Mouse (Mus musculus) CD4-positive, CD25-positive, alpha-beta regulatory T cell, adult 2 months (primary cell): ENCODE results near the gene Pigh.

Experiments used
- DNase-seq: peaks from one replicate; pipeline ENCODE4 v3.0.0-alpha.2; 2012; ENCODE audit warnings: low read depth, low spot score

The Pigh gene

GRCm38 (mm10) chr12:79067526-79067925 lies 21.9 kb downstream of the Pigh start:
- no peak for DNase-seq

DNA sequence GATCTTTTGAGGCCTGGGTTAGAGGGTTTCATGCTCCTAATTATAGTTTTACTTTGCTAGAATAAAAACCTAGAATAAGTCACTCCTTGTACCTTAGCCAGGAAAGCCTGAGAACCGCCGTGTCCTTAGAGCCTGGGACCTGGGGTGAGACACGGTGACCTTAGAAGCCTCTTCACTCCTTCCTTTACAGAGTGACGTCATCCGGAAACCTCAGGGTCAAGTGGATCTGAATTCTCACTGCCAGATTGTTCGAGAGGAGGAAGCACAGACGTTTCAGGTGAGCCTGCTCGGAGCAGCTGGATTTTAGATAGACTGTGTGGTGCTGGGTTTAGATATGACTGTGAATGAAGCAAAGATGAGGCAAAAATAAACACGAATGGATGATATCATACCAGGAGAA lies 23.0 kb downstream of the Pigh start:
- DNase-seq, result no peak

DNA sequence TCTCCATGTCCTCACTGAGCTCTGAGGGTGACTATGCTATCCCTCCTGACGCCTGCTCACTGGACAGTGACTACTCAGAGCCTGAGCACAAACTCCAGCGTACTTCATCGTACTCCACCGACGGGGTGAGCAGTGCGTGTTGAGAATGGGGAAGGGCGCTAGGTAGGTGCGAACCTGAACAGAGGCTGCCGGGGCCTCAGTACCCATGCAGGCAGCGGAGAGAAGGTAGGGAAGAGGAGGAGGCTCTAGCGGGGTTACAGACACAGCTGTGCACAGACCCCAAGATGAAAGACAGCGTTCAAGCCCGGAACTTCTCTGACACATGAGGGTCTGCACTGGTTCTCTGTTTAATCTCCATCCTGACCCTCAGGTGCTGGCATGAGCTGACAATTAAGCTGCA lies 25.0 kb downstream of the Pigh start:
- DNase-seq, result no peak

DNA sequence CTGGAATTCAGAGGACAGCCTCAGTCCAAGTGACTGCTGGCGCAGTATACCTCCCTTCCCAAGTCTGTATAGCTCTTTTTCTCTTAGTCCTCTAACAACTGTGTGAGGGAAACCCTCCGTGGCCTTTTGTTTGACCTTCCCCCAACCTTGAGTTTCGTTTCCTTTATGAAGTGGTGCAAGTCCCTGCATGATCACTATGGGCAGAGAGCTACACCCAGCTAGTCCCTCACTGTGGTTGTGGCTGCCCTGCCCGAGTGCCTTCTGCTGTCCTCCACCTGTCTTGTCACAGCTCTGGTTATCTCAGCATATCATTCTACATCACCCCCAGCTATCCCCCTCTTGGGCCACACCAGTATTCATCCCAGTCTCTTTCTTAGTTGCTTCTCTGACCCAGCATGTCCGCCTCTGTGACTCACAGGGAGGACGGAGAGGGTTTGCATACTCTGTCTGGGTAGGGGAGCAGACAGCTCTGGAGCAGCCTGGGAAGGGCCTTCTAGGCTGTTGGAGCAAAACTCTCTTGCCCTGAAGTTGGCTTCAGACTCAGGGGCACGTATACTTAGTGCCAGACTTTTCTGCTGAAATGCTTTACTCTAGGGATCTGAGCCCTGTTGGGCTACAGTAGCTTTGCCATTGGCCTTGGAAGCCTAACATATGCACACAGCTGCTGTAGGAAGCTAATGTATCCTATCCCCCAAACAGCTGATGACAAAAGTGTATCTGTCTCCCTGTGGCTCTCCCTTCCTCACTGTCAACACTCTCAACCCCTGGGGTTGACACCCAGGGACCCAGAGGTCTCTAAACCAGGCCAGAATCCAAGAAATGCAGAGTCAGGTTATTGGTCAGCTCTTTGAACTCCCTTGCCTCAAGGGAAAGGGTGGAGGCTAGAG lies 28.4 kb downstream of the Pigh start:
- no peak for DNase-seq

DNA sequence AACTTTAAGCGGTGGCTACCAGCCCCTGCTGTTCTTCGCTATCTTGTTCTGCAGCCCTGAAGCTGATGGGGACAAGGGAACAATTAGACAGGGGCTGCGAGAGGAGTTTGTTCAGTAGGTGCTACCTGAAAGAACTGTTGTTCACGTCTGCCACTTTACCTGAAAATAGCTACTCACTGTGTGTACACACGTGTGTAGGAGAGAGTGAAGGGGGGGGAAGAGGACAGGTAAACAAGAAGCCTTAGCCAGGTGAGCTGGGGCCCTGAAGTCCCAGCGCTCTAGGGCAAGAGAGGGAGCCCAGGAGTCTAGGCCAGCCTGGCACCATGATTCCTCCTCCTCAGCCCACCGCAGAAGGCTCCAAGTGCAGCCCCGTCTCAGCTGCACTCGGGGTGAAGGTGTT lies 29.3 kb downstream of the Pigh start:
- no peak for DNase-seq

GRCm38 (mm10) chr12:79059573-79059972 lies 29.9 kb downstream of the Pigh start:
- DNase-seq, result no peak

DNA sequence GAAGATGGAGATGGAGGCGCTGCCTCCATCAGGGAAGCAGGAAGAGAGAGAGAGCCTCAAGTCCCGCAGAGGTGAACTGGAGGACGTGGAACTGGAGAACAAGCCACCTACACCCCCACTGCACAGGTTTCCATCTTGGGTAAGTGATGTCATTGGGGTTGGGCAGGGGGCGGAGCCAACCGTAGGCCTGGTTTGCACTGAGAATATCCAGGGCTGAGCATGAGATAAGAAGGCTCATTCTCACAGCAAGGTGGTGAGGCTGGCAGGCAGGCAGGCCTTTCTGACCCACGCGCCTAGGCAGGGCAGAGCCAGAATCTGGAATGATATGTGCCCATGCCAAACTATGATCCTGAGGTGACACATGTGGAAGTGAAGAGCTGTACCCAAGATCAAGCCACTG lies 34.2 kb downstream of the Pigh start:
- DNase-seq, result peak; percentile 3

DNA sequence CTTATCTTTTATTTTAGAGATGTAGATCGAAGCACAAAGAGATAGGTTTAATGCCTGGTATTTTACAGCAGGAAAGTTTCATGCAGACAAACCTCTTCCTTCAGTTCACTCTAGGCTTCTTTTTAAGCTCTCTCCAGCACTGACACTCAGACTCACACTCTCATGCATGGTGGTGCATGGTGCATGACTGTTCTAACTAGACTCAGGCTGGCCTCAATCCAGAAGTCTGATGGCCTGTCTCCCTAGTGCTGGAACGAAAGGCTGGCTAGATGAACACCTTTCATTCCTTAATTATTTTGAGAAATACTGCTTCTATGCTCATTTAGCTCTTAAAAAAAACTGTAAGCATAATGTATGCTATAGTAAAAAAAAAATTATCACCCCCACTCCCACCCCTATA lies 37.4 kb downstream of the Pigh start:
- DNase-seq, result no peak

GRCm38 (mm10) chr12:79050545-79051212 lies 38.8 kb downstream of the Pigh start:
- no peak for DNase-seq

GRCm38 (mm10) chr12:79049807-79050206 lies 39.6 kb downstream of the Pigh start:
- DNase-seq, result no peak

DNA sequence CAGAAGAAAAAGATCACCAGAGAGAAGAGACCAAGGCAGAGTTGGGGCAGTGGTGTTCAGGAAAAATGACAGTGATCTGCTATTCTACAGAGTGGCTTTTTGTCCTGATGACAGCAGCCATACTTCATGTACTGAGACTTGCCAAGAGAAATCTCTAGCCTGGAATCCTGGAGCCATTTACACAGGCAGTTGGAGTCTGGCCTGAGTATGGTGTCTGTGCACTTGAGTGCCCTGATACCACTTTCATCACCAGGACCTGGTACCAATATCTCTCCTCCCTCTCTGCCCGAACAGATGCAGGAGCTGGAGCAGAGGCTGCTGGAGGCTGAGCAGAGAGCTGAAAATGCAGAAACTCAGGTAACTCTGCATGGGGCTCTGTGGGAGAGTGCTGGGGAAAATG lies 40.6 kb downstream of the Pigh start:
- no peak for DNase-seq

- DNase-seq, result no peak
Observed at GRCm38 (mm10) chr12:79047203-79047602, 42.2 kb downstream of the Pigh start.

DNA sequence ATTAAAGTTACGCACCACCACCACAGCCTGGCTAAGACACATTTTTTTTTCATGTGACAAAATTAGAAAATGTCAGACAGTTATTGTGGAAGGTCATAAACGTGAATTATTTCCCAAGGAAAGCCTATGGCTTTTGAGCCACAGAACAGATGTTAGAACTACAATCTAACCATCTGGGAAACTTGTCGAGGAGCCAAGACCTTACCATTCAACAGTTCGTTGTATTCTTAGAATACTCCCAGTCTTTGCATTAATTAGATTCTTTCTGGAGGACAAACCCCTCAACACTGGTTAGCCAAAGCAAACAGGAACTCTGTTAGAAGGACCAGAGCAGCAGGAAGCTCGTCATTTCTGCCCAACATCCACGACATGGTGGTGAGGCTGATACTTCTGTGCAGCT lies 43.3 kb downstream of the Pigh start:
- DNase-seq, result no peak

DNA sequence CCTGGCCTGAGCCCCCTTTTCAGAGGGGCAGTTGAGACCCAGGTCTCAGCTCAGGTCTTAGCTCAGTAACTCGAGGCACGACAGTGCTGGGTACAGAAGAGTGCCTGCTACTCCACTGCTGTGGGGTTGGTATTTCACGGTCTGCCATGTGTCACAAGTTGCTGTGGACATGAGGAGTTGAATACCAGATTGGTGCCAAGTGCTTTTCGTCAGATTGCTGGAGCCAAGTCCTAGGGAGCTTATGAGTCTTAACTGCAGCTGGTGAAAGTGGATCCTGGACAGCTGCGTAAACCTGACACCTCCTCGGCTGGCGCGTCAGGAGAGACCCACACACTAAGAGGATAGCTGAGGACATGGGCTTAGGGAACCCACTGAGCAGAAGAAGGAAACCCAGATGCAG lies 44.8 kb downstream of the Pigh start:
- no peak for DNase-seq

DNA sequence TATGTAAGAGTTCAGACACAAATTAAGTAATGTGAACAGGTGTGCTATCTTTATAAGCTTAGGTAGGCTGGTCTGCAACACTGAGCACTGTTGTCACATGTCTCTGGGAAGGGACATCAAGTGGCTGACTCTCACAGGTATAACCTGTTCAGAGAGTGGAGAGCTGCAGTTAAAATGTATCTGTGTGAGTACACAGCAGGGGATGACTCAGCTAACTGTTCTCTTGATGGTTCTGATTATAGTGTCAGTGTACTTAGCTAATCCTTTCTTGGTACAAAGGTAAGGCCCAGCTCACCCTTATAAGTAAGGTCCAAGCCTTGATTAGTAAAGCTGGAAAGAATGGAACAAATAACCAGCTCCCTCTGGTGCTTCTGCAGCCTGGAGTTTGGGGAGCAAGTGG lies 48.0 kb downstream of the Pigh start:
- no peak for DNase-seq

DNA sequence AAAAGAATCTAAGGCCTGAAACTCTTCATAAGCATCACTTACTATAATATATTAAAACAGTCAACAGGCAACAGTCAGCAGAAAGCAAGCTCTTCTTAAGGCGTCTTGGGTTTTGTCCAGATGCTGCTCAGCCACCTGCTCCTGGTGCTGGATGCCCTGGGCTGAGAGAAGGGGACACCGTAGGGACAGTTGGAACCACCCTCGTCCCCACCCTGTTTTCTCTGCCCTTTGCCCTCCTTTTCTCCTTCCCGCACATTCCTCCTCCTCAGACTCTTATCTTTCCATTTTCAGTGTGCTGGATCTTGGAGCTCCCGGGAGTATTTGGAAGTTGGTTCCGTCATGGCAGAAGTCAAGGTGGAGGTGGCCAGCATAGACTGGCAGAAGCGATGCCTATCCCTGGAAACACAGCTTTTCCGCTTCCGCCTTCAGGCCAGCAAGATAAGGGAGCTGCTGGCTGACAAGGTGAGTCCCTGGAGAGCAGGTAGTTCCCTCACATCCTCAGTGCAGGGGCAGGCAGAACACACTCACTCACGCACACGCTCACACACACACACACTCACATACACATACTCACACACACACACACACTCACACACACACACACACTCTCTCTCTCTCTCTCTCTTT lies 49.1 kb downstream of the Pigh start:
- no peak for DNase-seq

DNA sequence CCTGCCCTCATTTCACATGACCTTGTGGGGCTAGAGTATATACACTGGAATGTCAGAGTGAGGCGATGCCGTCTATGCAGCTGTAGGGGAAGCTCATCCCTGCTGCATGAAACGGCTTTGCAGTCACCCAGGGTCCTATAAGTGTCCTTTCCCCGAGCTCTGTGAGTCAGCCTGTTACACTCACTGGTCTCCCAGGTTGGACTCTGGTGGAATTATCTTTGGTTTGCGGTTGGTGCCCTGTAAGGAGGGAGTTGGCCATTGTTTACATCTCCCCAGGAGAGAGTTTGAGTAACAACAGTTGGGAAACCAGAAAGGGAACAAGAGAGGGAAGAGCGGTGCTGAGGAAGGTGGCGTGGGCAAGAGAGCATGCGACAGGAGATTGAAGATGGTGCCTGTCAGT lies 49.7 kb downstream of the Pigh start:
- no peak for DNase-seq

DNA sequence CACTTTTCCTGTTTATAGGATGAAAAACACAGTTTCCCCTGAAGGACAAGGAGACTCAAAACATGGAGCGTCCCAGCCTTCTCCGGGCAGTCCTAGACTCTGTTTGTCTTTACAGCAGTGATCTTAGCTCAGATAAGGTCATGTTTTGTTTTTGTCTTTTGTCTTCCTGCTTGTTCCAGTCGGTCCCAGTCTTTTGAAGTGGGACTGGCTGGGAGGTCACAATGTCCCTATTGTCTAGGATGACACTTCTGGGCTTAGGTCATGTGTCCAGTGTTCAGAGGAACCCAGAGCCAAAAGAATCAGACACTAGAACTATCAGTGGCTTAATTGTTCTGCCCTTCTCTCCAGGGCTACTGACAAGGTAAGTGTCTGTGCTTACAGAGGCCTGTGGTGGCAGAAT lies 54.1 kb downstream of the Pigh start:
- no peak for DNase-seq

DNA sequence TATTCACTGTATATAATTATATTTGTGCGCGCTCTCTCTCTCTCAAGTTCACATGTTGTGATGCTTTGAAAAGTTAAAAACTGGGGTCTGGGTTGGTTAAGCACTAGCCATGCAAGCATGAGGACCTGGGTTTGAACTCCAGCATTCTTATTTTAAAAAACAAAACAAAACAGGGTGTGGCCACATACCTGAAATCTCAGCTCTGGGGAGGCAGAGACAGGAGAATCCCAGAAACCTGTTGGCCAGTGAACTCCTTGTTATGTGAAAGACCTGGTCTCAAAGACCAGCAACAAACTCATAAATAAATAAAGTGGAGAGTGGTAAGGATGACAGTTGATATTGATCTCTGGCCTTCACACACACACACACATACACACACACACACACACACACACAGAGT lies 55.1 kb downstream of the Pigh start:
- DNase-seq, result no peak
